Mouse (Mus musculus) kidney, postnatal 10 days (tissue): ENCODE results near the gene Rapgef2.
"Not testable (repeated sequence)": the region's sequence is repeated elsewhere in the genome, so short reads cannot be mapped to it uniquely, and the experiment has no call there.

Experiments used
- DNase-seq: peaks from one replicate; pipeline ENCODE4 v3.0.0; 2021; ENCODE audit warnings: mixed read lengths

Rapgef2 gene

GRCm38 (mm10) chr3:79230718-79231117 is 55.6 kb downstream of the Rapgef2 start:
- DNase-seq, result no peak

- no peak for DNase-seq
Measured at GRCm38 (mm10) chr3:79229546-79229945, 56.8 kb downstream of the Rapgef2 start.

- no peak for DNase-seq
Measured at GRCm38 (mm10) chr3:79228304-79228703, 58.0 kb downstream of the Rapgef2 start.

- DNase-seq, result no peak
Measured at GRCm38 (mm10) chr3:79227356-79228088, 58.8 kb downstream of the Rapgef2 start.

GRCm38 (mm10) chr3:79226807-79227206 is 59.5 kb downstream of the Rapgef2 start:
- not testable (repeated sequence) for DNase-seq

- no peak for DNase-seq
Measured at GRCm38 (mm10) chr3:79225888-79226287, 60.4 kb downstream of the Rapgef2 start.

- no peak for DNase-seq
Measured at GRCm38 (mm10) chr3:79224352-79224751, 62.0 kb downstream of the Rapgef2 start.

- DNase-seq, result no peak
Measured at GRCm38 (mm10) chr3:79223281-79223680, 63.0 kb downstream of the Rapgef2 start.

GRCm38 (mm10) chr3:79222192-79222960 is 63.9 kb downstream of the Rapgef2 start:
- peak; percentile 28 for DNase-seq

GRCm38 (mm10) chr3:79221296-79222191 is 64.8 kb downstream of the Rapgef2 start:
- DNase-seq, result peak; percentile 81

GRCm38 (mm10) chr3:79219144-79219930 is 67.0 kb downstream of the Rapgef2 start:
- no peak for DNase-seq

GRCm38 (mm10) chr3:79218566-79219051 is 67.7 kb downstream of the Rapgef2 start:
- no peak for DNase-seq

- no peak for DNase-seq
Measured at GRCm38 (mm10) chr3:79210243-79210642, 76.1 kb downstream of the Rapgef2 start.

GRCm38 (mm10) chr3:79207216-79207615 is 79.1 kb downstream of the Rapgef2 start:
- no peak for DNase-seq

GRCm38 (mm10) chr3:79206524-79206923 is 79.8 kb downstream of the Rapgef2 start:
- no peak for DNase-seq

GRCm38 (mm10) chr3:79205981-79206380 is 80.3 kb downstream of the Rapgef2 start:
- no peak for DNase-seq

- no peak for DNase-seq
Measured at GRCm38 (mm10) chr3:79205112-79205511, 81.2 kb downstream of the Rapgef2 start.

- no peak for DNase-seq
Measured at GRCm38 (mm10) chr3:79204261-79204660, 82.1 kb downstream of the Rapgef2 start.

- no peak for DNase-seq
Measured at GRCm38 (mm10) chr3:79203821-79204220, 82.5 kb downstream of the Rapgef2 start.

- peak; percentile 85 for DNase-seq
Measured at GRCm38 (mm10) chr3:79203178-79203577, 83.1 kb downstream of the Rapgef2 start.

- peak; percentile 87 for DNase-seq
Measured at GRCm38 (mm10) chr3:79202275-79203153, 83.8 kb downstream of the Rapgef2 start.
